Mouse (Mus musculus): ENCODE measurements around the gene Vangl1.

DNA sequence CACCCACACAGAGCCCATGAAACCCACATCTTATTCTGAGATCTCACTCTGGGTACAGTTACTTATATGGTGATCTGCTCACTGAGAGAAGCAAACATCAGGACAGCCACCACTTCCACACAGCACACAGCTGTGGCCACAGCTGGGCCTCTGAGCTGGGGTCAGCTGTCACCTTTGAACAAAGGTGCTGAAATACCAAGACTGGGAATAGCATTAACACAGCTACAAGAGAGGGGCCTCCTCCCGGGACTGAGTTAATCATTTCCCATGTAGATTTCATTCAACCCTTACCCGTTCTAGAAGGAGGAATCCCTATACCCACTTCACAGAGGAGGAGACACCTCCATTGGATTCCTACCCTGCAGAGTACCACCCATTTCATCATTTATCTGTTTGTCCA lies 8.7 kb downstream of the Vangl1 start:
- no peak for TF ChIP-seq CTCF (IDR thresholded peaks at IDR 0.05; ENCODE audit: control insufficient read depth, insufficient read depth, insufficient read length)
- TF ChIP-seq USF1 (IDR thresholded peaks at IDR 0.05; ENCODE audit: low read depth) = no peak
